Mouse (Mus musculus) ZHBTc4 (cell line): ENCODE data around the gene Bptf.
"Not testable (repeated sequence)": the region's sequence is repeated elsewhere in the genome, so short reads cannot be mapped to it uniquely, and the experiment has no call there.

Source experiments
- DNase-seq: peaks from one replicate; pipeline ENCODE4 v3.0.0-alpha.2; 2011; ENCODE audit warnings: low read depth, low spot score

Bptf gene

DNA sequence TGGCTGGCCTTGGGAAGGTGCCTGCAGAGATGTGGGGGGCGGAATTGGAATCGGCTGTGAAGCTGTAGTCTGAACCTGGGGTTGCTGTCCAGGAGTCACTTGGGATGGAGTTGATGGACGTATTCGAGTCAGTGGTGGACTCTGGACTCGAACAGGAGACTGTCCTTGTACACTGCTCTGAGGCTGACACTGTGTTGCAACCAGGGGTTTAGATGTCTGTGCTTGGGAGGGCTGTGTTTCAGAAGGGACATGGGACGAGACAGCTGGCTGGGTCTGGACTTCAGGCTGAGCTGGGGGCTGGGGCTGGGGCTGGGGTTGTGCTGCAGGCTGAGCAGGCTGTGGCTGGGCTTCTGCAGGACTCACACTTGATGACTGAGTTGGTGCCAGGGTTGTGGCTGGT is 77.1 kb downstream of the Bptf start:
- no peak for DNase-seq

DNA sequence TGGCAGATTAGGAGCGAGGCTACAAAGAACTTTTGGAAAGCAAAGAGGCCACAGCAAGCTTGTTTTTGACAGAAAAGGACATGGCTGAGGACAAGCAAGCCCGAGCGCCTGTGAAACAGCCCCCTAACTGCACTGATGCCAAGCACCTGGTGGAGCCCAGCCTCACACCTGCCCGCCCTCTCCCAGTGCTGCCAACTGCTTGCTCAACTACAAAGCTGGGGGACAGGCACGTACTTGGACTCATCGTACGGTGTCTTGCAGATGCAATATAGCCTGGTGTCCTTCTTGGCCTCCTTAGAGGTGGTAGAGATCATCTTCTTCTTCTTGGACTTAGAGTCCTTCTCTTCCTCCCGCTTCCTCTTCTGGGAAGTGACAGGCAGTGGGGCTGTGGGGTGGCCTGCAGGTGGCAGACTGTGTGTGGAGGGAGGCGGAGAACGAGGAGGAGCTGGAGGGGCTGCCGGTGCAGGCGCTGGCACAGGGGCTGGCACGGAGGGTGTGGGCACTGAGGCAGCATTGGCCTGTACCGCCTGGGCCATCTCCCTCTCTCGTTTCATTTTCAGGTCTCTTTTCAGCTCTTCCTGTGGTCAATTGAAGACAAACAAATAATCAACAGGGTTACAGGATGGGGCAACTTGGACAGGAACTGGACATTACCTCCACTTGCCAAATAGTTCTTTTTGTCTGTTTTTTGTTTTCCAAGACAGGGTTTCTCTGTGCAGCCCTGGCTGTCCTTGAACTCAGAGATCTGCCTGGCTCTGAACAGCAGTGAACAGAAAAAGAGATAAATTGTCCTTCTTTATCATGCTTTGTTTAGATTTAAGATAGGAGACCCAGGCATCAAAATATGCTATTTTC is 84.9 kb downstream of the Bptf start:
- DNase-seq, result no peak

DNA sequence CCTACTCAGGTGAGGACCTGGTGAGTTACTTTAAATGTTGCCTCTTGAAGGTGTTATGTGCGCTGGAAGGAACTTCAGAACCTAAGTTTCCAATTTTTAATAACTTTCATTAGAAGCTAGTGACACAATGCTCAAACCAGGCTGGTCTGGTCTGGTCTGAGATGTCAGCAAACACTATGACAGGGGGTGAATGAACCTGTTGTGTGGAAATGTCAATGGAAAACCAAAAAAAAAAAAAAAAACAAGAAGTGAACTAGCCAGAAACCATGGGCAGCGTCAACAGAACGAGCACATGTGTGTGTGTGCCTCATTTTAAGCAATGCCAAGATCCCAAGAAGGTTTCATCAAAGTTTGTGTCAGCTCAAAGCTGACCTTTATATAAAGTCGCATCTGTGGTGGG is 86.4 kb downstream of the Bptf start:
- DNase-seq, result no peak

- peak; percentile 86 for DNase-seq
These were observed 87.6 kb downstream of the Bptf start for GRCm38 (mm10) chr11:107044321-107044720.

DNA sequence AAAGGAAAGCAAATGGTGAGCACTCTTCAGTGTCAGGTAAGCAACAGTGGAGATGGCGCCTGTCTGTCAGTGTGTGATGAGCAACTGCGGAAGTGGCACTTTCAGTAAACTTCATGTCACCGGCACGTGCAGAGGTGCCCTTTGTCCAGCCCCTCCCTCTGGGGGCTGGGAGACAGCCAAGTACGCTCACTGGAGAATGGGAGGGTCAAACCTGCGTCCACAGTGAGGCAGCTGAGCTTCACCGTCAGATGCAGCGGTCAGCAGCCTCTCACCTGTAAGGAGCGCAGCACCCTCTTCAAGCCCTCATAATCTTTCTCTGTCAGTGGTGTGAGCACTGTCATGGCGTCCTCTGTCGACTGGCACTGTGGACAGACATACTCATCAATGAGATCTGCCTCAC is 88.6 kb downstream of the Bptf start:
- no peak for DNase-seq

GRCm38 (mm10) chr11:107041396-107041795 is 90.5 kb downstream of the Bptf start:
- DNase-seq, result no peak

- no peak for DNase-seq
These were observed 92.5 kb downstream of the Bptf start for GRCm38 (mm10) chr11:107039417-107039816.

- DNase-seq, result no peak
These were observed 97.7 kb downstream of the Bptf start for GRCm38 (mm10) chr11:107034085-107034810.

- no peak for DNase-seq
These were observed 100.3 kb downstream of the Bptf start for GRCm38 (mm10) chr11:107031635-107032034.

- no peak for DNase-seq
These were observed 102.4 kb downstream of the Bptf start for GRCm38 (mm10) chr11:107029536-107029935.

DNA sequence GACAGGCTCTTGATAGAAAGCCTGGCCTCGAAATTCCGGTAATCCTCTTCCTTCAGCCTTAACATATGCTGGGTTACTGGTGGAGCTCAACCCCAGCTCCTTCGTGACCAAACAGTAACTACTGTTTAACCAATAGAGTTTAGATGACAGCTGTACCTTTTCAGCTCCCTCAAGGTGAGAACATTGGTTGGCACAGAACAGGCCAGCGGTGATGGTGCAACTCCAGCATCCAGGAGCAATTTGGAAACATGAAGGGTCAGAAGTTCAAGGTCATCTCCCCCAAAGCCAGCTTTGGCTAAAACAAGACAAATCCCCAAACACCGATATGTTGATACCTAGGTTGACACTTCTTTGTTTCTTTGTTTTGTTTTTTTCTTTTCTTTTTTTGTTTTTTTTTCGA is 103.2 kb downstream of the Bptf start:
- DNase-seq, result no peak

- DNase-seq, result no peak
These were observed 103.7 kb downstream of the Bptf start for GRCm38 (mm10) chr11:107028275-107028618.

DNA sequence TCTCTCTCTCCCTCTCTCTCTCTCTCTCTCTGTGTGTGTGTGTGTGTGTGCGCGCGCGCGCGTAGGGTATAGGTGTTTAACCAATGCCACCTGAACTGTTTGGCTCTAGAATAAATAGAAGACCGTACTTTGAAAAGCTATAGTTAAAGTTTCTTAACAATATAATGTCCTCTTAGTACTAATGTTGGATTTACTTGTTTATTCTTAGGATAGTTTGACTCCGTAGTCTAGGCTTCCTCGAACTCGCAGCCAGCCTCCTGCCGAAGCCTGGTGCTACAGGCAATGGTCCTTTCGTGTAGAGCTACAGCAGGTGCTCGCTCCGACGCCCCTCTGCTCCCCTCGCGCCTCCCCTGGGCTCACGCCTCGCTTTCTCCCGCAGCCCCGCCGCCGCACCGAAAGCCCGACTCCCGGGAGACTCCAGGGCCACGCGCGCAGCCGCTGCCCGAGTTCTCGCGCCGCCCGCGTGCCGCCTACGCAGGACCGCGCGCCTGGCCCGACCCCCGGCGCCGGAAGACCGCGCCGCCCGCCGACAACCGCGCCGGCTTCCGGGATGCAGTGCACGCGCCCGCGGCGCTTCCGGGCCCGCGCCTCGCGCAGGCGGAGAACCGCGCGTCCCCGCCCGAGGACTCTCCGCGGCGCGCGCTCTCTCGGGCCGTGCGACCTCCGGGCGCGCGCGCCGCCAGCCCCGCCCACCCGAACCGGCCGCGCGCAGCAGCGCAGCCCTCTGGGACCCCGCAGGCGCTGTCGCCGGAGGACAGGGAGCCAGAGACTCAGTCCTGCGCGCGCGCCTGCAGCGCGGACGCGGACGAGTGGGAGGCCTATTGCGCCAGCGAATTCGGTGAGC is 104.3 kb downstream of the Bptf start:
- DNase-seq, result peak; percentile 95

DNA sequence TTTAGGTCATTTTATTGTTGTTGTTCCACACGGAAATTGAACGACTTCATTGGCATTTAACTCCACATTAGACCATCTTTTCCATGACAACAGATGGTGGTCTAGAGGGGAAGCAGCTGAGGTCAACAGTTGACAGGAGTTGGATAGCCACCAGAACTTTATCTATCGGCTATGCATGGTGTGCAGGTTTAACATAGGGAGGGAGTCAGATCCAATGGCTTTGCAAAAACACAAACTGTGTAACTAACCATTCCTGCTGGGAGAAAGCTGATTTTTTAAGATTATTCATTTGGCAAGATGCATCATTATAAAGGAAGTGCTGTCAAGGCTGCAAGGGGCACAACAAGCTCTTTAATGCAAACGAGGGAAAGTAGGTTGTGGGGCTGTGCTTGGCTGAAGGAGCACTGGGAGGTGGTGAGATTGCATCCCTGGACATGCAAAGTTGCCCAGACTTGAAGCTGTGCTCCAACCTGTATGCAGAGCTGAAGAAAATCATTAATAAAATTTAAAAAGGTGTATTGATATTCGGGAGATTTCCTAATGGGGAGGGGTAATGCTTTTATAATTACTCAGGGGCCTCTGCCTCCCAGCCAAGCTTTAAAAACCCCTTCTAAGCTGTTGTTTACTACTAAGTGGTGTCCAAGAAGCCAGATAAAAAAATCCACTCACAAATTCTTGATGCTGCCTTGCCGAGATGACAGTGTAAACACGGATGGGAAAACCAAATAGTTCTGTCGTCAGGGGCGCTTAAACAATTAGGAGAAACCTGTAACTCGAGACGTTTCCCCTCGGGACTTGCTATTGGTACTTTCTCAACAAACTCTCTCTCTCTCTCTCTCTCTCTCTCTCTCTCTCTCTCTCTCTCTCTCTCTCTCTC is 105.1 kb downstream of the Bptf start:
- no peak for DNase-seq

- no peak for DNase-seq
These were observed 106.3 kb downstream of the Bptf start, which contains the start of gene 1810010H24Rik for GRCm38 (mm10) chr11:107025411-107026321. 1810010H24Rik (plus strand) TSS chr11:107025681.

DNA sequence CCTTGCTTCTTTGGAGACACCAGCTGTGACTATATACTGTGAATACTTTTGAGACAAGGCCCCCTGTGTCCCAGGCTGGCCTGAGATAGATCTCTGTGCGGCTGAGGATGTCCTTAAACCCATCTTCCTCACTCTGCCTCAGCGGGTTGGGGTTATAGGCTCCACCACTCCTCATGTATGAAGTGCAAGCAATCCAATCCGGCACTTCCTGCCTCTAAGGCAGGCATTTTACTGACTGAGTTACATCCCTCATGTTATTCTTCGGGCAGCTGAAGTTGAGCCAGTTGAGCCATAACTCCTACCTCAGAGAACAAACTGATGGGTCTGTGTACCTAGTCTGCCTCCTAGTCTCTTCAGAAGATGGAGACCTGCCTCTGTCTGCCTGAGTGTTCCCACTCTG is 107.5 kb downstream of the Bptf start:
- DNase-seq, result no peak

DNA sequence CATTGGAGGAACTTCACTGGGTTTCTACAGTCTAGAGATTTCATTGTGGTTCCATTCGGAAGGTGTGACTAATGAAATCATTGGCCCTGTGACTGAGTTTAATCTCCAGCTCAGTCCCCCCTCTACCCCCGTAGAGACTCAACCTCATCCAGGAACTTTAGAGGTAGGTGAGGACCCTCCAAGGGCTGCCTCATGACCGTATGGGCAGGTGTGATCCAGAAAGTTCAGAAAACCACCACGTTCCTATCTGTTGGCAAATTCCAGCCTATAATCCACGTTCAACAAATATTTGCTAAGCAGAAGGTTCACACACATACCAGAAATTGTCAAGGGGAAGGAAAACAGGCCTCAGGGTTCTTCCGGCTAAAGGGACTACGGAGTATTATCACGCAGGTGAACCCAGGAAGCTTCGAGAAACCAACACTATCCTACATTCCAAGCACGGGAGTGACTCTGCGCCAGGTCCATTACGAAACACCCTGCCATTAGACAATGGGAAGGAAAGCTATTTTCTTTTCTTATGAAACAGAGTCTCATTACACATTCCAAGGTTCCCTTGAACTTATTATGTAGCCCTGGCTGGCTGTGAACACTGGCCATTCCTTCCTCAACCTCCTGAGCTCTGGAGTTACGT is 109.8 kb downstream of the Bptf start:
- DNase-seq, result peak; percentile 67

- DNase-seq, result not testable (repeated sequence)
These were observed 112.2 kb downstream of the Bptf start for GRCm38 (mm10) chr11:107019722-107020121.

- DNase-seq, result peak; percentile 91
These were observed 112.6 kb downstream of the Bptf start for GRCm38 (mm10) chr11:107019318-107019717.
